Mouse (Mus musculus): ENCODE measurements at regions not wholly inside any gene's neighbourhood (a gene's known extent, or its start where the extent isn't known, plus 50 kb on each side); places are given as distances from the start of the nearest gene placed in this dataset.

- no peak for DNase-seq (ENCODE audit: low spot score in 2 of 2)
Measured at GRCm38 (mm10) chr3:143947938-143948267, 257.1 kb downstream of the Lmo4 start.

- no peak for DNase-seq (ENCODE audit: low spot score in 2 of 2)
Measured at GRCm38 (mm10) chr3:143947079-143947937, 257.7 kb downstream of the Lmo4 start.

- DNase-seq (ENCODE audit: low spot score in 2 of 2): no peak
Measured at GRCm38 (mm10) chr3:143939068-143939709, 265.8 kb downstream of the Lmo4 start.

- no peak for DNase-seq (ENCODE audit: low spot score in 2 of 2)
Measured at GRCm38 (mm10) chr3:143925322-143925721, 279.7 kb downstream of the Lmo4 start.

- no peak for DNase-seq (ENCODE audit: low spot score in 2 of 2)
Measured at GRCm38 (mm10) chr3:143919744-143920143, 285.3 kb downstream of the Lmo4 start.

- DNase-seq (ENCODE audit: low spot score in 2 of 2): no peak
Measured at GRCm38 (mm10) chr3:143914341-143915217, 290.4 kb downstream of the Lmo4 start.

- no peak for DNase-seq (ENCODE audit: low spot score in 2 of 2)
Measured at GRCm38 (mm10) chr3:143913044-143913574, 291.9 kb downstream of the Lmo4 start.

- DNase-seq (ENCODE audit: low spot score in 2 of 2): no peak
Measured at GRCm38 (mm10) chr3:143912433-143912832, 292.6 kb downstream of the Lmo4 start.

- no peak for DNase-seq (ENCODE audit: low spot score in 2 of 2)
Measured at GRCm38 (mm10) chr3:143909341-143909740, 295.7 kb downstream of the Lmo4 start.

GRCm38 (mm10) chr3:143903421-143903820 is 301.6 kb downstream of the Lmo4 start:
- no peak for DNase-seq (ENCODE audit: low spot score in 2 of 2)

GRCm38 (mm10) chr3:143880813-143881212 is 324.2 kb downstream of the Lmo4 start:
- DNase-seq (ENCODE audit: low spot score in 2 of 2): no peak

GRCm38 (mm10) chr3:143873876-143874275 is 331.1 kb downstream of the Lmo4 start:
- DNase-seq (ENCODE audit: low spot score in 2 of 2): no peak

GRCm38 (mm10) chr3:143866521-143866920 is 338.5 kb downstream of the Lmo4 start:
- no peak for DNase-seq (ENCODE audit: low spot score in 2 of 2)

GRCm38 (mm10) chr3:143865626-143866025 is 339.4 kb downstream of the Lmo4 start:
- no peak for DNase-seq (ENCODE audit: low spot score in 2 of 2)

- no peak for DNase-seq (ENCODE audit: low spot score in 2 of 2)
Measured at GRCm38 (mm10) chr3:143864490-143864889, 340.5 kb downstream of the Lmo4 start.

- DNase-seq (ENCODE audit: low spot score in 2 of 2): no peak
Measured at GRCm38 (mm10) chr3:143862531-143862930, 342.5 kb downstream of the Lmo4 start.

GRCm38 (mm10) chr3:143861866-143862265 is 343.2 kb downstream of the Lmo4 start:
- no peak for DNase-seq (ENCODE audit: low spot score in 2 of 2)

GRCm38 (mm10) chr3:143835611-143836240 is 369.3 kb downstream of the Lmo4 start:
- no peak for DNase-seq (ENCODE audit: low spot score in 2 of 2)

GRCm38 (mm10) chr3:143834725-143835124 is 370.3 kb downstream of the Lmo4 start:
- no peak for DNase-seq (ENCODE audit: low spot score in 2 of 2)

- no peak for DNase-seq (ENCODE audit: low spot score in 2 of 2)
Measured at GRCm38 (mm10) chr3:143823395-143823777, 381.6 kb downstream of the Lmo4 start.

Data from layer of hippocampus, postnatal 10 days (tissue).